Mouse (Mus musculus) heart, embryonic 11.5 days (tissue): Measurements from ENCODE around the gene Pcsk5. TPM values are rescaled to one million over a fixed set of nuclear protein-coding genes. Genes with fewer than 3 reads are reported as not detected.

Source experiments
- ATAC-seq: fragments of 200-750 bp; cut with Nextera tagmentation; replicated peaks from 2 replicates; pipeline ENCODE4 v1.8.0; 2017; ENCODE audit warnings: moderate library complexity; ENCODE audit not compliant: insufficient number of reproducible peaks, low FRiP score, low TSS enrichment
- H3K27ac ChIP-seq: fragments of 300-500 bp; sonication (generic); 2 replicates; pipeline ENCODE4 v1.5.1; 2014; ENCODE audit warnings: mild to moderate bottlenecking, low read depth, low read length
- H3K27me3 ChIP-seq: fragments of 300-500 bp; sonication (generic); 2 replicates; pipeline ENCODE4 v1.6.1; 2014; ENCODE audit warnings: mild to moderate bottlenecking, low read length, mixed read lengths; ENCODE audit not compliant: control insufficient read depth, insufficient read depth
- H3K36me3 ChIP-seq: fragments of 300-500 bp; sonication (generic); 2 replicates; pipeline ENCODE4 v1.6.1; 2014; ENCODE audit warnings: mild to moderate bottlenecking, low read length, moderate library complexity, mixed read lengths; ENCODE audit not compliant: control insufficient read depth, insufficient read depth
- H3K4me1 ChIP-seq: fragments of 300-500 bp; sonication (generic); 2 replicates; pipeline ENCODE4 v1.6.1; 2014; ENCODE audit warnings: low read length; ENCODE audit not compliant: control insufficient read depth, insufficient read depth
- H3K4me2 ChIP-seq: fragments of 300-500 bp; sonication (generic); 2 replicates; pipeline ENCODE4 v1.6.1; 2014; ENCODE audit warnings: mild to moderate bottlenecking, moderate library complexity
- H3K4me3 ChIP-seq: fragments of 300-500 bp; sonication (generic); 2 replicates; pipeline ENCODE4 v1.5.1; 2014; ENCODE audit warnings: low read depth, low read length
- H3K9ac ChIP-seq: fragments of 300-500 bp; sonication (generic); 2 replicates; pipeline ENCODE4 v1.6.1; 2014; ENCODE audit warnings: mild to moderate bottlenecking, low read depth, low read length, moderate library complexity
- H3K9me3 ChIP-seq: fragments of 300-500 bp; sonication (generic); replicated peaks from 2 replicates; pipeline ENCODE4 v1.6.1; 2016; ENCODE audit warnings: low read length; ENCODE audit not compliant: control insufficient read depth
- WGBS: fragments of 180-500 bp; shearing (Covaris S2); extraction: QIAGEN DNeasy Blood & Tissue Kit; methylation state at CpG from one replicate; pipeline ENCODE4 v1.1.7; 2014; ENCODE audit not compliant: insufficient replicate concordance; 5-methylcytosine and 5-hydroxymethylcytosine counted together
- polyA plus RNA-seq: library from polyadenylated mRNA; unstranded; fragments of >200 nt; fragmentation: Nextera tagmentation; extraction: Ambion mirVana; gene quantifications from 2 replicates; pipeline ENCODE4 v1.2.1, GENCODE M21; 2014

The Pcsk5 gene
- polyA plus RNA-seq, 1 experiment from 2014 or later, result 22.4 TPM

- no peak for ATAC-seq
- peaks cover 8% of the 10 kb centered on the region for H3K4me1 ChIP-seq
- H3K4me2 ChIP-seq, result no peak overlapping the region
- no peaks in the 10 kb centered on the region for H3K36me3 ChIP-seq
- H3K27ac ChIP-seq, result no peak overlapping the region
- H3K4me3 ChIP-seq, result no peak overlapping the region
- WGBS, result 86% methylated on average over 2 of the region's 2 CpGs
- H3K27me3 ChIP-seq, result no peaks in the 10 kb centered on the region
- H3K9me3 ChIP-seq, result no peaks in the 10 kb centered on the region
- no peak overlapping the region for H3K9ac ChIP-seq
Measured at GRCm38 (mm10) chr19:17841586-17841985, 4.2 kb upstream of the Pcsk5 start.

- Histone ChIP-seq H3K9ac (no peak overlapping the region), H3K27ac (no peak overlapping the region), H3K27me3 (no peaks in the 10 kb centered on the region), H3K4me1 (peaks cover 8% of the 10 kb centered on the region), H3K4me2 (no peak overlapping the region), H3K4me3 (no peak overlapping the region), H3K9me3 (no peaks in the 10 kb centered on the region), H3K36me3 (no peaks in the 10 kb centered on the region)
- no peak for ATAC-seq
- WGBS, result 11% methylated on average over 1 of the region's 1 CpGs
Measured at GRCm38 (mm10) chr19:17839856-17840255, 2.4 kb upstream of the Pcsk5 start.

GRCm38 (mm10) chr19:17836566-17837470, 614 bp downstream of the Pcsk5 start:
- Histone ChIP-seq H3K27ac (peak overlapping the region; percentile 91), H3K4me1 (peaks cover 8% of the 10 kb centered on the region), H3K4me3 (peak overlapping the region; percentile 84), H3K9ac (peak overlapping the region; percentile 82), H3K36me3 (no peaks in the 10 kb centered on the region), H3K4me2 (peak overlapping the region; percentile 96), H3K27me3 (no peaks in the 10 kb centered on the region), H3K9me3 (no peaks in the 10 kb centered on the region)
- WGBS, result under 1% methylated on average over 59 of the region's 72 CpGs
- peak; percentile 70 for ATAC-seq

- Histone ChIP-seq H3K36me3 (no peaks in the 10 kb centered on the region), H3K4me1 (peaks cover 8% of the 10 kb centered on the region), H3K4me3 (peak overlapping the region; percentile 84), H3K9me3 (no peaks in the 10 kb centered on the region), H3K27ac (no peak overlapping the region), H3K9ac (peak overlapping the region; percentile 82), H3K27me3 (no peaks in the 10 kb centered on the region), H3K4me2 (peak overlapping the region; percentile 96)
- no peak for ATAC-seq
- under 1% methylated on average over 27 of the region's 28 CpGs for WGBS
Measured at GRCm38 (mm10) chr19:17835681-17836565, 1.5 kb downstream of the Pcsk5 start.

GRCm38 (mm10) chr19:17834894-17835293, 2.5 kb downstream of the Pcsk5 start:
- no peak for ATAC-seq
- H3K36me3 ChIP-seq, result no peaks in the 10 kb centered on the region
- no peaks in the 10 kb centered on the region for H3K27me3 ChIP-seq
- H3K27ac ChIP-seq, result no peak overlapping the region
- H3K4me3 ChIP-seq, result 0 out of 2 replicates have a peak overlapping the region, but pooled peaks have one; percentile 84
- peaks cover 7% of the 10 kb centered on the region for H3K4me1 ChIP-seq
- no peak overlapping the region for H3K9ac ChIP-seq
- H3K4me2 ChIP-seq, result peak overlapping the region; percentile 96
- H3K9me3 ChIP-seq, result no peaks in the 10 kb centered on the region

GRCm38 (mm10) chr19:17831376-17831775, 6.1 kb downstream of the Pcsk5 start:
- H3K4me1 ChIP-seq, result no peaks in the 10 kb centered on the region
- ATAC-seq, result no peak
- H3K4me3 ChIP-seq, result no peak overlapping the region
- no peak overlapping the region for H3K27ac ChIP-seq
- H3K36me3 ChIP-seq, result no peaks in the 10 kb centered on the region
- H3K9ac ChIP-seq, result no peak overlapping the region
- no peaks in the 10 kb centered on the region for H3K27me3 ChIP-seq
- 89% methylated on average over 2 of the region's 2 CpGs for WGBS
- no peaks in the 10 kb centered on the region for H3K9me3 ChIP-seq
- H3K4me2 ChIP-seq, result no peak overlapping the region

- no peaks in the 10 kb centered on the region for H3K9me3 ChIP-seq
- 79% methylated on average over 8 of the region's 8 CpGs for WGBS
- H3K4me3 ChIP-seq, result no peak overlapping the region
- no peak overlapping the region for H3K27ac ChIP-seq
- H3K4me1 ChIP-seq, result no peaks in the 10 kb centered on the region
- H3K27me3 ChIP-seq, result no peaks in the 10 kb centered on the region
- no peak overlapping the region for H3K4me2 ChIP-seq
- H3K9ac ChIP-seq, result no peak overlapping the region
- ATAC-seq, result no peak
- no peaks in the 10 kb centered on the region for H3K36me3 ChIP-seq
Measured at GRCm38 (mm10) chr19:17828414-17828813, 9.0 kb downstream of the Pcsk5 start.

GRCm38 (mm10) chr19:17826694-17827093, 10.7 kb downstream of the Pcsk5 start:
- no peak overlapping the region for H3K9ac ChIP-seq
- H3K36me3 ChIP-seq, result no peaks in the 10 kb centered on the region
- no peaks in the 10 kb centered on the region for H3K4me1 ChIP-seq
- no peaks in the 10 kb centered on the region for H3K27me3 ChIP-seq
- ATAC-seq, result no peak
- 63% methylated on average over 3 of the region's 3 CpGs for WGBS
- H3K4me3 ChIP-seq, result no peak overlapping the region
- no peaks in the 10 kb centered on the region for H3K9me3 ChIP-seq
- no peak overlapping the region for H3K27ac ChIP-seq
- H3K4me2 ChIP-seq, result no peak overlapping the region
